Mouse (Mus musculus) MEL (cell line): ENCODE data around the gene Erc2. TPM values are rescaled to one million over a fixed set of nuclear protein-coding genes. Genes with fewer than 3 reads are reported as not detected.

Experiments
- DNase-seq: peaks from one replicate; pipeline ENCODE4 v3.0.0; 2011; ENCODE audit warnings: low read depth, low spot score
- H3K27ac ChIP-seq: 2 replicates; pipeline ENCODE4 v1.5.1; 2012; ENCODE audit warnings: low read depth, mild to moderate bottlenecking, control low read depth, low read length, moderate library complexity; ENCODE audit not compliant: control insufficient read depth
- H3K27me3 ChIP-seq, 2 experiments: fragments of 150-350 bp in 1 of 2; sonication (generic) in 1 of 2; 2 replicates each; pipeline ENCODE4 v1.6.1; 2012; ENCODE audit warnings: low read length in 2 of 2, mild to moderate bottlenecking in 2 of 2, improper control_type of control experiment in 1 of 2, moderate library complexity in 1 of 2; ENCODE audit not compliant: insufficient read depth in 2 of 2, control insufficient read depth in 1 of 2
- H3K36me3 ChIP-seq, 2 experiments: 2 replicates each; pipeline ENCODE4 v1.6.1; 2012 to 2014; ENCODE audit warnings: low read length in 2 of 2, improper control_type of control experiment in 1 of 2, inconsistent platforms in 1 of 2, mild to moderate bottlenecking in 1 of 2; ENCODE audit not compliant: insufficient read depth in 2 of 2, control insufficient read depth in 1 of 2
- H3K4me1 ChIP-seq, 2 experiments: fragments of 150-350 bp in 1 of 2; sonication (generic) in 1 of 2; 2 replicates each; pipeline ENCODE4 v1.6.1; 2012; ENCODE audit warnings: low read length in 2 of 2, improper control_type of control experiment in 1 of 2, mild to moderate bottlenecking in 1 of 2; ENCODE audit not compliant: insufficient read depth in 2 of 2, control insufficient read depth in 1 of 2
- H3K4me3 ChIP-seq, 2 experiments: fragments of 150-350 bp in 1 of 2; sonication (generic) in 1 of 2; 2 replicates each; pipeline ENCODE4 v1.5.1; 2012; ENCODE audit warnings: low read depth in 2 of 2, low read length in 2 of 2, mild to moderate bottlenecking in 2 of 2, moderate library complexity in 2 of 2, control low read depth in 1 of 2, improper control_type of control experiment in 1 of 2; ENCODE audit not compliant: control insufficient read depth in 1 of 2, insufficient read depth in 1 of 2
- H3K79me2 ChIP-seq: 2 replicates; pipeline ENCODE4 v1.6.1; 2012; ENCODE audit warnings: mild to moderate bottlenecking, low read length, moderate library complexity; ENCODE audit not compliant: control insufficient read depth, poor library complexity, insufficient read depth
- H3K9ac ChIP-seq: 2 replicates; pipeline ENCODE4 v1.6.1; 2012; ENCODE audit warnings: low read depth, mild to moderate bottlenecking, control low read depth, low read length, moderate library complexity; ENCODE audit not compliant: control insufficient read depth, poor library complexity, severe bottlenecking
- H3K9me3 ChIP-seq: fragments of 150-350 bp; sonication (generic); replicated peaks from 2 replicates; pipeline ENCODE4 v1.6.1; 2012; ENCODE audit warnings: mild to moderate bottlenecking, low read length, improper control_type of control experiment, moderate library complexity; ENCODE audit not compliant: insufficient read depth
- CTCF ChIP-seq, 3 experiments: IDR thresholded peaks in 2 of 3; conservative IDR thresholded peaks in 1 of 3; 2 replicates each; pipeline ENCODE4 v1.5.1; 2011 to 2012; ENCODE audit warnings: low read length in 3 of 3, low read depth in 2 of 3, mild to moderate bottlenecking in 2 of 3, improper control_type of control experiment in 1 of 3, inconsistent platforms in 1 of 3, mixed read lengths in 1 of 3, moderate library complexity in 1 of 3; ENCODE audit not compliant: control insufficient read depth in 1 of 3, insufficient read depth in 1 of 3, poor library complexity in 1 of 3, severe bottlenecking in 1 of 3
- EP300 ChIP-seq, 2 experiments: IDR thresholded peaks; 2 replicates each; pipeline ENCODE4 v1.6.1; 2011; ENCODE audit warnings: improper control_type of control experiment in 2 of 2, low read length in 2 of 2, low read depth in 1 of 2, mild to moderate bottlenecking in 1 of 2
- ETS1 ChIP-seq: IDR thresholded peaks from 2 replicates; pipeline ENCODE4 v1.6.1; 2012; ENCODE audit warnings: low read depth, mild to moderate bottlenecking, inconsistent platforms, low read length, improper control_type of control experiment, moderate library complexity
- GATA1 ChIP-seq: IDR thresholded peaks from 2 replicates; pipeline ENCODE4 v1.6.1; 2011; ENCODE audit warnings: low read depth, low read length, improper control_type of control experiment
- JUND ChIP-seq: IDR thresholded peaks from 2 replicates; pipeline ENCODE4 v1.6.1; 2011; ENCODE audit warnings: low read depth, mild to moderate bottlenecking, improper control_type of control experiment, low read length
- MAFK ChIP-seq: IDR thresholded peaks from 2 replicates; pipeline ENCODE4 v1.6.1; 2011; ENCODE audit warnings: low read depth, mild to moderate bottlenecking, low read length, improper control_type of control experiment, borderline replicate concordance
- MAX ChIP-seq: IDR thresholded peaks from 2 replicates; pipeline ENCODE4 v1.6.1; 2011; ENCODE audit warnings: low read length, improper control_type of control experiment
- MEF2A ChIP-seq: IDR thresholded peaks from 2 replicates; pipeline ENCODE4 v1.6.1; 2014; ENCODE audit warnings: low read depth, mild to moderate bottlenecking, inconsistent platforms, low read length, improper control_type of control experiment; ENCODE audit not compliant: poor library complexity, insufficient replicate concordance, severe bottlenecking; ENCODE audit errors: extremely low read depth
- MXI1 ChIP-seq: IDR thresholded peaks from 2 replicates; pipeline ENCODE4 v1.6.1; 2011; ENCODE audit warnings: mild to moderate bottlenecking, low read depth, low read length, improper control_type of control experiment
- MYC ChIP-seq: IDR thresholded peaks from 2 replicates; pipeline ENCODE4 v1.6.1; 2011; ENCODE audit warnings: low read depth, mild to moderate bottlenecking, low read length, improper control_type of control experiment, moderate library complexity
- NELFE ChIP-seq: IDR thresholded peaks from 2 replicates; pipeline ENCODE4 v1.6.1; 2011; ENCODE audit warnings: low read depth, low read length, improper control_type of control experiment
- POLR2AphosphoS5 ChIP-seq: IDR thresholded peaks from 2 replicates; pipeline ENCODE4 v1.6.1; 2012; ENCODE audit warnings: low read depth, borderline replicate concordance, mild to moderate bottlenecking, inconsistent platforms, low read length, moderate library complexity, mixed read lengths
- RCOR1 ChIP-seq: IDR thresholded peaks from 2 replicates; pipeline ENCODE4 v1.6.1; 2012; ENCODE audit warnings: low read depth, mild to moderate bottlenecking, inconsistent platforms, low read length, improper control_type of control experiment
- TBP ChIP-seq: IDR thresholded peaks from 2 replicates; pipeline ENCODE4 v1.8.0; 2011; ENCODE audit warnings: low read depth, low read length, improper control_type of control experiment
- UBTF ChIP-seq: IDR thresholded peaks from 2 replicates; pipeline ENCODE4 v1.6.1; 2012; ENCODE audit warnings: low read depth, mild to moderate bottlenecking, inconsistent platforms, low read length, improper control_type of control experiment, moderate library complexity, borderline replicate concordance; ENCODE audit not compliant: insufficient read depth
- USF2 ChIP-seq, 2 experiments: IDR thresholded peaks; 2 replicates each; pipeline ENCODE4 v1.6.1; 2011 to 2012; ENCODE audit warnings: improper control_type of control experiment in 2 of 2, low read length in 2 of 2, borderline replicate concordance in 1 of 2, inconsistent platforms in 1 of 2, low read depth in 1 of 2, mild to moderate bottlenecking in 1 of 2; ENCODE audit not compliant: insufficient read depth in 1 of 2
- ZMIZ1 ChIP-seq: IDR thresholded peaks from 2 replicates; pipeline ENCODE4 v1.6.1; 2012; ENCODE audit warnings: low read depth, mild to moderate bottlenecking, inconsistent platforms, low read length, improper control_type of control experiment, moderate library complexity
- polyA plus RNA-seq, 2 experiments: library from polyadenylated mRNA; stranded (reverse) in 1 of 2; unstranded in 1 of 2; fragments of >175 nt in 1 of 2; fragments of >200 nt in 1 of 2; gene quantifications; 2 replicates each; pipeline versions ENCODE4 v1.2.1 to v1.2.4; 2012; ENCODE audit warnings: low replicate concordance in 2 of 2, low read depth in 1 of 2; ENCODE audit not compliant: insufficient read length in 2 of 2, insufficient read depth in 1 of 2, missing spikeins in 1 of 2
- total RNA-seq: library from RNA; depleted of rRNA; stranded (reverse); fragments of 300-350 nt; gene quantifications from 2 replicates; pipeline ENCODE4 v1.2.3, GENCODE M21; 2012

Erc2 gene
- total and polyA plus RNA-seq, 3 experiments, result not detected

- no peak overlapping the region for H3K4me3 ChIP-seq
- H3K4me1 ChIP-seq, result no peaks in the 10 kb centered on the region
- H3K36me3 ChIP-seq, result no peaks in the 10 kb centered on the region
- TF ChIP-seq MYC (no peak), MEF2A (no peak), EP300 (IDR thresholded peaks at IDR 0.05; ENCODE audit: low read depth in 1 of 2, low read length in 2 of 2) (no peak), MAX (no peak), TBP (no peak), MAFK (no peak), NELFE (no peak)
- H3K27me3 ChIP-seq, result no peaks in the 10 kb centered on the region
- DNase-seq, result no peak
- H3K79me2 ChIP-seq, result no peaks in the 10 kb centered on the region
- H3K9ac ChIP-seq, result no peak overlapping the region
- no peak overlapping the region for H3K27ac ChIP-seq
- no peaks in the 10 kb centered on the region for H3K9me3 ChIP-seq
Observed at GRCm38 (mm10) chr14:28192711-28193364, 570.6 kb downstream of the Erc2 start.

- H3K27ac ChIP-seq, result no peak overlapping the region
- H3K79me2 ChIP-seq, result no peaks in the 10 kb centered on the region
- H3K36me3 ChIP-seq, result no peaks in the 10 kb centered on the region
- H3K4me3 ChIP-seq, result no peak overlapping the region
- H3K4me1 ChIP-seq, result no peaks in the 10 kb centered on the region
- no peak for DNase-seq
- TF ChIP-seq MYC, result no peak
- no peak for TF ChIP-seq POLR2AphosphoS5
- TF ChIP-seq RCOR1, result no peak
- TF ChIP-seq CTCF (IDR thresholded peaks at IDR 0.05 in 2 of 3, conservative IDR thresholded peaks at IDR 0.05 in 1 of 3; ENCODE audit: control insufficient read depth in 1 of 3, insufficient read depth in 1 of 3, low read depth in 2 of 3, low read length in 3 of 3, poor library complexity in 1 of 3, severe bottlenecking in 1 of 3), result no peak
- TF ChIP-seq USF2 (IDR thresholded peaks at IDR 0.05; ENCODE audit: borderline replicate concordance in 1 of 2, insufficient read depth in 1 of 2, low read depth in 1 of 2, low read length in 2 of 2), result no peak
- no peak for TF ChIP-seq TBP
- no peak for TF ChIP-seq JUND
- no peak for TF ChIP-seq NELFE
- no peak for TF ChIP-seq EP300 (IDR thresholded peaks at IDR 0.05; ENCODE audit: low read depth in 1 of 2, low read length in 2 of 2)
- TF ChIP-seq GATA1, result no peak
- no peak for TF ChIP-seq ZMIZ1
- no peak for TF ChIP-seq MXI1
- no peak for TF ChIP-seq ETS1
- TF ChIP-seq UBTF, result no peak
- TF ChIP-seq, all 39 proteins: peak for 0
- Histone ChIP-seq H3K9ac (no peak overlapping the region), H3K9me3 (no peaks in the 10 kb centered on the region), H3K27me3 (no peaks in the 10 kb centered on the region)
Observed at GRCm38 (mm10) chr14:28203874-28204273, 581.6 kb downstream of the Erc2 start.
